Mouse (Mus musculus): ENCODE measurements at regions not wholly inside any gene's neighbourhood (a gene's known extent, or its start where the extent isn't known, plus 50 kb on each side); places are given as distances from the start of the nearest gene placed in this dataset.
"Not testable (repeated sequence)": the region's sequence is repeated elsewhere in the genome, so short reads cannot be mapped to it uniquely, and the experiment has no call there.

GRCm38 (mm10) chr10:118050152-118050641 is 91.4 kb upstream of the Mdm1 start:
- no peak for DNase-seq (ENCODE audit: low read depth)

- DNase-seq (ENCODE audit: low read depth): no peak
Measured at GRCm38 (mm10) chr10:118052042-118052441, 89.6 kb upstream of the Mdm1 start.

- no peak for DNase-seq (ENCODE audit: low read depth)
Measured at GRCm38 (mm10) chr10:118052477-118052876, 89.1 kb upstream of the Mdm1 start.

- no peak for DNase-seq (ENCODE audit: low read depth)
Measured at GRCm38 (mm10) chr10:118053037-118053436, 88.6 kb upstream of the Mdm1 start.

- no peak for DNase-seq (ENCODE audit: low read depth)
Measured at GRCm38 (mm10) chr10:118056789-118057271, 84.8 kb upstream of the Mdm1 start.

- no peak for DNase-seq (ENCODE audit: low read depth)
Measured at GRCm38 (mm10) chr10:118057516-118057915, 84.1 kb upstream of the Mdm1 start.

GRCm38 (mm10) chr10:118064816-118065216 is 76.8 kb upstream of the Mdm1 start:
- DNase-seq (ENCODE audit: low read depth): no peak

GRCm38 (mm10) chr10:118076341-118076740 is 65.3 kb upstream of the Mdm1 start:
- DNase-seq (ENCODE audit: low read depth): not testable (repeated sequence)

GRCm38 (mm10) chr10:118081636-118082166 is 59.9 kb upstream of the Mdm1 start:
- DNase-seq (ENCODE audit: low read depth): no peak

GRCm38 (mm10) chr10:118083035-118083720 is 58.4 kb upstream of the Mdm1 start:
- no peak for DNase-seq (ENCODE audit: low read depth)

- no peak for DNase-seq (ENCODE audit: low read depth)
Measured at GRCm38 (mm10) chr10:118083721-118084075, 57.9 kb upstream of the Mdm1 start.

- DNase-seq (ENCODE audit: low read depth): no peak
Measured at GRCm38 (mm10) chr10:118085046-118085983, 56.3 kb upstream of the Mdm1 start.

- DNase-seq (ENCODE audit: low read depth): no peak
Measured at GRCm38 (mm10) chr10:118087570-118088340, 53.9 kb upstream of the Mdm1 start.

GRCm38 (mm10) chr10:118088499-118088898 is 53.1 kb upstream of the Mdm1 start:
- DNase-seq (ENCODE audit: low read depth): no peak

- no peak for DNase-seq (ENCODE audit: low read depth)
Measured at GRCm38 (mm10) chr10:118089879-118090278, 51.7 kb upstream of the Mdm1 start.

- DNase-seq (ENCODE audit: low read depth): no peak
Measured at GRCm38 (mm10) chr10:118091476-118091875, 50.1 kb upstream of the Mdm1 start.

All from NIH3T3 (cell line).